Mouse (Mus musculus): ENCODE measurements around the gene Olfr1393. TPM values are rescaled to one million over a fixed set of nuclear protein-coding genes. Genes with fewer than 3 reads are reported as not detected.

Gene Olfr1393
- polyA plus RNA-seq, 3 experiments from 2014 or later: not detected

DNA sequence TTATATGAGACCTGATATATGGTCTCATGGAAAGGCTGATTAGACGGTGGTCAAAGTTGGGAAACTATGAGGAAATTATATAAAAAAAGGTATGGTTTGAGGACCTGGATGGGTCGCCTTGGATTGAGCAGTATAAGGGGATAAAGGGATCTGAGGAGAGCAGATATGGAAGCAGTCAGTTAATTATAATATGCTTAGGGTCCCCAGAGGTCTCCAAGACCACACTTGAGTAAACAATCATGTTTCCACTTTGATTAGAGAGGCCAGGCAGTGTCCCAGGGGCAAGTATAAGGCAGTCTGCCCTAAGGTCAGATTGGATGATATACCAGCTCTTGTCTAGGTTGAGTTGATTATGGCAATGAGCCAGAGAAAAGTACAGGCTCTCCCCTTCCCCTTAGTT, 44.3 kb downstream of the Olfr1393 start, which contains the start of gene Olfr1391:
TSS of gene Olfr1391 (plus strand) at position 301 of the 400 bp plus-strand sequence.
- ATAC-seq: no peak

DNA sequence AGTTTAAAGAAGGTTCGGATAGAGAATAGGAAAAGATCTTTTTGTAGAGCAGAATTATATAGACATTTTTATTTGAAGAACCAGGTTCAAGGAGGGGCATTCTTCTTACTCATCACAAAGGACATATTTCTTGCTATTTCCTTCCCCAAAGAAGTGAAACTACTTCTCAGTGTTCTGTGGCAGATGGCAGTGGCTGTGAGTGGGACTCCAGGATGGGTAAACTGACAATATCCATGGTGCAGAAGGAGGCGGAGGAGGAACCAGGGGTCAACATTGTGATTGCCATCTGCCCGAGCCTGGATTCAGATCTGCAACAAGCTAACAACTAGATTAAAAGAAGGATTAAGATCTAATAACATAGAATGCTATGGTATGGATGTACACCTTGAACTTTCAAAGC, 48.6 kb downstream of the Olfr1393 start:
- no peak for ATAC-seq

DNA sequence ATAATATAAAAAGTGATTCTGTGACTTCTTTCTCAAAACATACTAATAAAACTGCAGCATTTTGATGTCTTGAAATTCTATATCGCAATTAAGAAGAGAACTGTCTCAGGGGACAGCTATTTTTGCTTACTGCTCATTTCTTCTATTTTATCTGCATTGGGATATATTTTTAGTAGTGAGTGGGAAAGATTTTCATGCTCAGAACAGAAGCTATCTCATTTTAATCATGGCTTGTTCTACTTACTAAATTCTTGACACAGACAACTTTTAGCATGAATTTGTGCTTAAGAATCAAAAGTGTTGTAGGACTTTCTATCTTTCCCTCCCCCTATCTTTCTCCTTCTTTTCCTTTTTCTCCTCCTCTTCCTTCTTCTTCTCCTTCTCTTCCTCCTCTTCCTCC, 51.6 kb downstream of the Olfr1393 start:
- ATAC-seq: no peak

Other genes with a start within 250 kb of the Olfr1393 start
- 100 to 1,000 TPM; 118 to 148 (median 136) TPM for gene 9930111J21Rik2, start 227.1 kb upstream of the Olfr1393 start, polyA plus RNA-seq (2017; shearing (Covaris generic))
- 100 to 1,000 TPM; 344 to 542 (median 352) TPM for gene Tgtp2, start 214.1 kb upstream of the Olfr1393 start, polyA plus RNA-seq (2017; shearing (Covaris generic))
- gene Ifi47, start 201.7 kb upstream of the Olfr1393 start, polyA plus RNA-seq (2017; shearing (Covaris generic)): 100 to 1,000 TPM; 364 to 477 (median 416) TPM
- gene Olfr1396, start 163.4 kb upstream of the Olfr1393 start, polyA plus RNA-seq (2017; shearing (Covaris generic)): under 1 TPM in 2 of 3 experiments, not detected in 1; 0.67 to 0.74 TPM
- not detected for gene Olfr1395, start 136.0 kb upstream of the Olfr1393 start, polyA plus RNA-seq (2017; shearing (Covaris generic))
- not detected for gene Olfr1394, start 123.9 kb upstream of the Olfr1393 start, polyA plus RNA-seq (2017; shearing (Covaris generic))
- gene Btnl9, start 91.1 kb upstream of the Olfr1393 start, polyA plus RNA-seq (2017; shearing (Covaris generic)): under 1 TPM in 1 of 3 experiments, not detected in 2; 0.39 TPM
- 10 to 100 TPM; 43.8 to 49.9 (median 49.6) TPM for gene Zfp62, start 75.0 kb upstream of the Olfr1393 start, polyA plus RNA-seq (2017; shearing (Covaris generic))
- gene Mgat1, start 34.1 kb upstream of the Olfr1393 start, polyA plus RNA-seq (2017; shearing (Covaris generic)): 10 to 100 TPM; 62.3 to 88.6 (median 70.5) TPM
- not detected for gene Olfr1392, start 7.0 kb downstream of the Olfr1393 start, polyA plus RNA-seq (2017; shearing (Covaris generic))
- not detected for gene Olfr10, start 26.4 kb downstream of the Olfr1393 start, polyA plus RNA-seq (2017; shearing (Covaris generic))
- gene Olfr1391, start 44.4 kb downstream of the Olfr1393 start, polyA plus RNA-seq (2017; shearing (Covaris generic)): not detected
- under 1 TPM in 1 of 3 experiments, not detected in 2; 0.12 TPM for gene Olfr1390, start 56.9 kb downstream of the Olfr1393 start, polyA plus RNA-seq (2017; shearing (Covaris generic))
- gene Olfr1389, start 144.8 kb downstream of the Olfr1393 start, polyA plus RNA-seq (2017; shearing (Covaris generic)): not detected
- gene Olfr1388, start 158.3 kb downstream of the Olfr1393 start, polyA plus RNA-seq (2017; shearing (Covaris generic)): under 1 TPM in 1 of 3 experiments, not detected in 2; 0.15 TPM
- not detected for gene Olfr1387, start 177.0 kb downstream of the Olfr1393 start, polyA plus RNA-seq (2017; shearing (Covaris generic))
- gene Olfr1386, start 186.7 kb downstream of the Olfr1393 start, polyA plus RNA-seq (2017; shearing (Covaris generic)): not detected
- gene Olfr1385, start 210.8 kb downstream of the Olfr1393 start, polyA plus RNA-seq (2017; shearing (Covaris generic)): under 1 TPM in 2 of 3 experiments, not detected in 1; 0.10 to 0.35 TPM
- gene Olfr1384, start 228.4 kb downstream of the Olfr1393 start, polyA plus RNA-seq (2017; shearing (Covaris generic)): not detected
- gene Olfr1383, start 241.3 kb downstream of the Olfr1393 start, polyA plus RNA-seq (2017; shearing (Covaris generic)): not detected
- gene Olfr1382, start 249.9 kb downstream of the Olfr1393 start, polyA plus RNA-seq (2017; shearing (Covaris generic)): not detected